Mouse (Mus musculus): ENCODE data around the gene H2-DMb2.

- TF ChIP-seq POLR2A (IDR thresholded peaks at IDR 0.05; ENCODE audit: borderline replicate concordance, low read depth, low read length) (no peak), CTCF (IDR thresholded peaks at IDR 0.05; ENCODE audit: low read depth, low read length) (no peak)
Observed at GRCm38 (mm10) chr17:34142456-34143010, 574 bp upstream of the H2-DMb2 start.

All from bone marrow macrophage, adult 2 months (primary cell).